Mouse (Mus musculus) adrenal gland, adult 8-10 months (tissue): ENCODE data around the gene Mthfsd. TPM values are rescaled to one million over a fixed set of nuclear protein-coding genes. Genes with fewer than 3 reads are reported as not detected.

ENCODE experiments used
- DNase-seq: peaks from one replicate; pipeline ENCODE4 v3.0.0; 2022
- total RNA-seq, 4 experiments: library from RNA; stranded (reverse); gene quantifications; 2 replicates each; pipeline ENCODE4 v1.2.4; 2022

Gene Mthfsd
- total RNA-seq, 4 experiments from 2014 or later: 35.0 to 59.1 (median 47.1) TPM

DNA sequence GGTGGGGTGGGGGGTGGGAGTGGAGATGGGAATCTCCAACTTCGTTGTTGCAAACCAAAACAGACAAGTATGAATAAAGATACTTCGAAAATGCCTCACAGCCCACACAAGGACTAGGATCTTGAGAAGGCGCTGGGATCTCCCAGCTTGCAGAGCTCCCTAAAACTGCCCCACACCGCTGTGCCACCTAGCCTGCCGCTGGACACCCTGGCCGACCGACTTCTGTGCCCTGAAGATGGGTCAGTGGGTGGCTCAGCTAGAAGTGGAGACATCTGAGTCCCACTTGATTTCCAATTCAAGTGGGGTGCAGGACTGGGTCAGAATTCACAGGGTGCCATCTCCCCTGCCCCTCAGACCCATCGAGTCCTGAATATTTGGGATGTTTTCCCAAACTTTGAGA, 13.5 kb upstream of the Mthfsd start:
- DNase-seq: no peak

DNA sequence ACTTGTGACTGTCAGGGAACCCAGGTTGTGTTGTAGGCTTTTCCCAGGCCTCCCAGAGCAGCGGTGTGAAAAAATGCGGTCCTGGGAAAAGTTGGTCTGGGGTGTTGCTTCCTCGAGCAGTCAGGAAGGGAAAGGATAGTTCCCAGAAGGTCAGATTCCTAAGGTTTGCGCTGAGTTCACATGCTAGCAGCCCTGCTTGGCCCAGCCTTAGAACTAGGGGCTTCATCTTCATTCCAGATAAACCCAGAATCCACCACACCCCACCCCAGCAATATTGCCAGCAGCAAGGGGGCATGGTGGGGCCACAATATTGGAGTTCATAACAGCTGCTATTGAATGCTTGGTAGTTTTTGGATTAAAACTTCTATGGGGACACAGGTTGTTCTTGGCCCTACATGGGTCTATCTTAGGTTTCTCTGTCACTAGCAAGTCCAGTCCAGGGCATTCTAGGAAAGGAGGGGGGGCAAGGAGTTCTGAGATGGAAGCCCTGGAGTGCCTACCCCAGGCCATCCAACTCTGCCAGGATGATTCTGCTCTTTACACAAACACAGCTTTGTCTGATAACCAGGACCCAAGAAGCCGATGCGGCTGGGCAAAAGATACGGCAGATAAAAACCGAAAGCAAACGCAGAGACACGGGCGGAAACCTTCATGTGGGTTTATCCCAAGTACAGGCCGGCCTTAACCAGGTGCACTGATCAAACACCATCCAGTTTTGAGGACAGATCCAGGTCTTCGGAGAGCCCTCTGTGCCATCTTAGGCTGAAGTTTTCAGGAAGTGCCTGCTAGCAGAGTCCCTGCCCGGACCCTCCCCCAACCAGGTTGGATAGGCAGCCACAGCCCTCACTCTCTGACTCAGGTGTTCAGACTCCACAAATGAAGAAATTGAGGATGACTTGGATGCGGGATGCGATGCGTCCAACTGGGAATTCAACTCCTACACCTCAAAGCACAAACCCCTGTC, 12.5 kb upstream of the Mthfsd start:
- no peak for DNase-seq

DNA sequence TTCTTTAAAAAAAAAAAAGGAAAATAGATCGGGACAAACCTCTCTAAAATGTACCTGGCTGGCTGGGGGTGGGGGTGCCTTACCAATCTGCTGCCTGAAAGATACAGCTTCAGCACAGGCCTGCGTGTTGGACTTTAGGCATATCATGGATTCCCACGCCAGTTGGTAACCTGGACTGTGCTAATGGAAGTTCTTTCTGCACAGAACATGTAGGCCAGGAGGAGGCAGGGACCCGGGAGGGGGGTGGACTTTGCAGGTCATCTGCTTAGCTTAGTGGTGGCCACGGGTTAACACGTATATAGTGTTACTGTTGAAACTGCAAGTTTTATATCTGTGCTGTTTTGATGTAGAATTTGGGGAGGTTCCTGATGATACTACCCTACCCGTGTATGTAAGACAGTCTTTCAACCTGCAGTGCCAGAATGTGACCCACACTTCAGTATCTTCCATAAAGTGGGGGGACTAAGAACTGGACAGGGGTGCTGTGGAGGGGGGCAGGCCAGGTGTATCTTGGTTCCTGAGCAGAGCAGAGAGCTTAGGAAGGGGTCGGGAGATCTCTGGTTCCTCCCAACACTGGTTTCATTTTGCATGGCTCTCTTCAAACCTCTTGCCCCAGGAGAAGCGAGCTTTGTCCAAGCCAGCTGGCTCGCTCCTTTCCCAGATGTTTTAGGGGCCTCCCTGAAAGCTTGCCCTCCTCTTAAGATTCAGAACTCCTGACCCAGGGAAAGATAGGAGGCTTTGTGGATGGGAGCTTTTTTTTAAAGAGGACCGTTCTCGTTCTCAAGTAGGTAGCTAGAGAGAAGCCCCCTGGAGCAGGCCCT, 11.7 kb upstream of the Mthfsd start:
- DNase-seq: no peak

DNA sequence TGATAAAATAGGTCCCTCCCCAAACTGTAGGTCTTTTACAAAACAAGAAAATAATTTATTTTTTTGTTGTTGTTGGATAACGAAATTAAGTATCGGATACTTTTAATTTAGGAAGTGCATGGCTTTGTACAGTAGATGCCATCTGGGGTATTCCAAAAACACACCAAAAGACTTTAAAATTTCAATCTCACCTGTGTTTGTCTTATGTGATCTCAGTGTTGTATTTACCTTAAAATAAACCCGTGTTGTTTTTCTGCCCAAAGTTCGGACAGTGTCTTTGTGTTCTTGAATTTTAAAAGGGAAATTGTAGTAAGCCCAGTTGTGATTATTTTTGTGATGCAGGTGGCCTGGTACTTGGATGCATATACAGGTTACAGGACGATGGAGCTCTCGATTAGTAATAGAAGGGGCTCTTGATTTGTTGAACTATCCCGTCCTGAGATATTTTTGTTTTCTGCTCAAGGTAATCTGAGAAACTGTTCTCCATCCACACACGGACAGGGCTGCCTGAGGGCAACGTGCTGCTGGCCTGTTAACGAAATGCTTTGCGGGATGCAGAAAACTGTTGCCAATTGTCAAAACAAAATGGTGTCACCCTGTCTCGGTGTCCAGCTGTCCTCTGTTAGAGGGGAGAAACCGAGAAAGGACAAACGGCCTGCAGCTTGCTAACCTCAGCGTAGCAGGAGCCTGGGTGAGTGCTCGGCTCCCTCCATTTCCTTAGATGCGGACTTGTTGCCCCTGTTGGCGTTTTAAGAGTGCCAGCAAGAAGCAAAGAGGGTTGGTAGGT, 10.6 kb upstream of the Mthfsd start:
- DNase-seq: no peak

DNA sequence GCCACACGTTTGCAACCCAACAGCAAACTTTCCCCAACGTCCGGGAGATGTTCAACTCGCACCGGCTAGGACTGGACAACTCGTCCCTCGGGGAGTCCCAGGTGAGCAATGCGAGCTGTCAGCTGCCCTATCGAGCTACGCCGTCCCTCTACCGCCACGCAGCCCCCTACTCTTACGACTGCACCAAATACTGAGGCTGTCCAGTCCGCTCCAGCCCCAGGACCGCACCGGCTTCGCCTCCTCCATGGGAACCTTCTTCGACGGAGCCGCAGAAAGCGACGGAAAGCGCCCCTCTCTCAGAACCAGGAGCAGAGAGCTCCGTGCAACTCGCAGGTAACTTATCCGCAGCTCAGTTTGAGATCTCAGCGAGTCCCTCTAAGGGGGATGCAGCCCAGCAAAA, 9.7 kb upstream of the Mthfsd start:
- DNase-seq: no peak

DNA sequence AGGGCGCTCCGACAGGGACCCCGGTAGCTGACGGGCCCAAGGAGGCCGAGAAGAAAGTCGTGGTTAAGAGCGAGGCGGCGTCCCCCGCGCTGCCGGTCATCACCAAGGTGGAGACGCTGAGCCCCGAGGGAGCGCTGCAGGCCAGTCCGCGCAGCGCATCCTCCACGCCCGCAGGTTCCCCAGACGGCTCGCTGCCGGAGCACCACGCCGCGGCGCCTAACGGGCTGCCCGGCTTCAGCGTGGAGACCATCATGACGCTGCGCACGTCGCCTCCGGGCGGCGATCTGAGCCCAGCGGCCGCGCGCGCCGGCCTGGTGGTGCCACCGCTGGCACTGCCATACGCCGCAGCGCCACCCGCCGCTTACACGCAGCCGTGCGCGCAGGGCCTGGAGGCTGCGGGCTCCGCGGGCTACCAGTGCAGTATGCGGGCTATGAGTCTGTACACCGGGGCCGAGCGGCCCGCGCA, 9.0 kb upstream of the Mthfsd start:
- no peak for DNase-seq

DNA sequence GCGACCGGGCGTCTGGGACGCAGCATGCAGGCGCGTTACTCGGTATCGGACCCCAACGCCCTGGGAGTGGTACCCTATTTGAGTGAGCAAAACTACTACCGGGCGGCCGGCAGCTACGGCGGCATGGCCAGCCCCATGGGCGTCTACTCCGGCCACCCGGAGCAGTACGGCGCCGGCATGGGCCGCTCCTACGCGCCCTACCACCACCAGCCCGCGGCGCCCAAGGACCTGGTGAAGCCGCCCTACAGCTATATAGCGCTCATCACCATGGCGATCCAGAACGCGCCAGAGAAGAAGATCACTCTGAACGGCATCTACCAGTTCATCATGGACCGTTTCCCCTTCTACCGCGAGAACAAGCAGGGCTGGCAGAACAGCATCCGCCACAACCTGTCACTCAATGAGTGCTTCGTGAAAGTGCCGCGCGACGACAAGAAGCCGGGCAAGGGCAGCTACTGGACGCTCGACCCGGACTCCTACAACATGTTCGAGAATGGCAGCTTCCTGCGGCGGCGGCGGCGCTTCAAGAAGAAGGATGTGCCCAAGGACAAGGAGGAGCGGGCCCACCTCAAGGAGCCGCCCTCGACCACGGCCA, 8.5 kb upstream of the Mthfsd start:
- no peak for DNase-seq

DNA sequence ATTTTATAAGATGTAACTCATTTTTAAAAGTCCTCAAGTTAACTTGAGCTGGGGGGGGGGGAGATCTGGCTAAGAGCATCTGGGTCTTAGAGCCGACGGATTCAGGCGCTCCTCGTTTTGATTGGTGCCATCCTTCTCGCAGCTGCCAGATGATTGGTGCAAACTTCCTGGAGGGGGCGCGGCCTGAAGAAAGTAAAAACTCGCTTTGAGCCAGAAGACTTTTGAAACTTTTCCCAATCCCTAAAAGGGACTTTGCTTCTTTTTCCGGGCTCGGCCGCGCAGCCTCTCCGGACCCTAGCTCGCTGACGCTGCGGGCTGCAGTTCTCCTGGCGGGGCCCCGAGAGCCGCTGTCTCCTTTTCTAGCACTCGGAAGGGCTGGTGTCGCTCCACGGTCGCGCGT, 7.8 kb upstream of the Mthfsd start, which contains the start of gene Foxc2:
Gene Foxc2, plus strand, starts transcription at position 224 of the 400 bp plus-strand sequence.
- DNase-seq: peak; percentile 87

DNA sequence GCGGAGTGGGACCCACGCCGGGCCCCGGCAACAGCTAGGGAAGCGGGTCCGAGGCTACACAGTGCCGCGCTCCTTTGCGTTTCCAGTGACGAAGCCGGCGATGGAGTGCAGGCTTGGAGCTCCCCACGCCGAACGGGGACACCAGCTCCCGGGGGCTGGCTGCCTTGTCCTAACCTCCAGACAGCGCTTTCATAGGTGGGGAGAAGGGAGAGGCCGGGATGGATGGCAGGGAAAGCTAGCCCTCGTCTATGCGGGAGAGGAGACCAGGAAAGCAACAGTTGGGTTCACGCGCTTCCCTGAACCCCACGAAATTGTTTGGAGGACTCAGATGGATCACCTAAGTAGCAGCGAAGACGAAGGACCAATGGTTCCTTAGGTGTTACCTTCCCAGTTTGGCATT, 6.9 kb upstream of the Mthfsd start:
- DNase-seq: no peak

DNA sequence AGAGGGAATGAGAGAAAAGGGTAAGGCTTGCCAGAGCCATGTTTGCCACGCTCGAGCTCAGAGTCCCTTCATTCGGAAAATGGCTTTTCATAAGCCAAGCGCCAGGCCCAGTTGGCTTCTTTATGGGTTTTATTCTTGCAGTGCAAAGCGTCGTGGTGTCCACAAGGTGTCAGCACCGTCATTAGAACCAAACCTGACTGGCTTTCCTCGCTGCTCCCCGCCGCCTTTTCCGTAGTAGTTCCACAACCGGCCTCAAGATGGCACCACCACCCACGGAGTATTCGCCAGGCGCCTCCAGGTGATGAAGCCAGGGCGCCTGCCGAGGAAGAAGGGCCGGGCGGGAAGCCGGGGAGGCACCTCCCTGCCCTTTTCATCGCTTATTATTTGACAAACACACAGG, 5.1 kb upstream of the Mthfsd start:
- DNase-seq: peak; percentile 91

DNA sequence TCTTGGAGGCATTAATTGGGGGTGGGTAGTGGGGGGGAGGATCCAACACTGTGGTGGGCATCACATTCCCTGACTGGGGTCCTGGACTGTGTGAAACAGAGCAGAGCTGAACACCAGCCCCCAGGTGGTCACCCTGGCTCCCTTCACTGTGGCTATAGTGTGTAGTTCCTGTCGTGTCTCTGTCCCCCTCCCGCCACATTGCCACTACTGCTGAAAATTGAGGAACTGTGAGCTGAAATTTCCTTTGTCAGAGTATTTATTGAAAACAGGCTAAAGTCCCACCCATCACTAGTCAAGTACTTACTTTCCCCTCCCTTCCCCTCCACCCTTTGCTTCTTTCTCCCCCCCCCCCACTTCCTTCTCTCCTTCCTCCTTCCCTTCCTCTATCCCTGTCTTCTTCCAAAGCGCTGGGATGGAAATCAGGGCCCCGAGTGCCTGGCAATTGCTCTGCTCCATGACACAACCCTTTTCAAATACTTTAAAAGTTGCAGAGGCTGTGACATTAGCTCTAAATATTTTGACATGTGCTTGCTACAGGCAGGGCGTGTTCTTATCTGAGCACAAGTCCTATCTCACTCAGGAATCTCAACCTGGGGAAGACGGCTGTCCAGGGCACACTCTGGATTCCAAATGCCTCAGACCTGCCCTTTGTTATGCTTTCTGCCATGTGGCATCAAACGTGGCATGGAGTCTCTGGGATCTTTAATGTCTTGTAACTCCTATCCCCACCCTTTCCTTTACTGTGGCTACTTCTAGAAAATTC, 3.1 kb upstream of the Mthfsd start:
- DNase-seq: no peak

DNA sequence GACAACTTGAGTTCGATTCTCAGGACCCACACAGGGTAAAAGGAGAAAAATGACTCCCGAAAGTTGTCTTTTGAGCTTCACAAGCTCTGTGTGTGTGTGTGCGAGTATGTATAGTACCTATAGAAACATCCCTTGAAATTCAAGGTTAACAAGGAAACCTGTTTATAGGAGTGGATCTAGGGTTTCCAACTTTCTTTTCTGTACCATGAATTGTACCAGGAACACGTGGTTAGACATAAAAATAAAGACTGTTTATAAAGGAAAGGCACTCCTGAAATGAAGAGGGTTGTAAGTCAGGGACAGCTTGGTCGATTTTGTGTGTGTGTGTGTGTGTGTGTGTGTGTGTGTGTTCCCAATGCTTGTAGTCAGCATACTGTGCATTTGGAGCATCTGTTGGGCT, 465 bp upstream of the Mthfsd start:
- no peak for DNase-seq

DNA sequence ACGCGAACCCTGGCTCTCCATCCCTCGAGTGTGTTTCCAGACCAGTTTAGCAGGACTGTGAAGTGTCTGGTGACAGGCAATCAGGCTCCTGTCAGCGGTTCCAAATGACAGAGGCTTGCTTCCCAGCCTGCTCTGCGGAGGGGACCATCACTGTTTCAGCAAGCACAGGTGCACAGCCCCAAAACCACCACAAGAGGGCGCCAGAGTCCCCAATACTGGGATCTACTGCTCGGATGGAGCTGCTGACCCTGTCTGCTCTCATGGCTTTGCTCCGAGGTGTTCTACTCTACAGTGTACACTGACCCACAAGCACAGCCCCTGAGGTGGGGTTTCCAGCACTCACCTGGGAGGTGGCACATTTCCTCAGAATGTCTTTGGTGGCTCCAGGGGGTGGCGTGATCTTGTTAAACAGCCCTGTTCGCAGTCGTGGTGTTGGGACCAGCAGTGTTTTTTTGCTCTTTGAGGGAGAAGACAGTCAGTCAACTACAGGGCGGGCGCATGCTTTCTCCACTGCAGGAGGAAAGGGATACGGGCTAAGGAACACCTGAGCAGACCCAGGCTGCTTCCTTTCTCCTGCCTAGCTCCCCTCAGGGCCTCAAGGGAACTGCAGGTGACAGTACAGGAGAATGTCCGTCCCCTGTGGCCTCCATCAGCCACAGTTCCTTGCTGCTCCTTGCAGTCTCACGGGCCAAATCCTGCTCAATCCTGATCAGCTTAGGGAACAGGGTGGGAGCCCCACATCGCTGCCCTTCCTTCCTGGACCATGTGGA, 4.0 kb downstream of the Mthfsd start:
- peak; percentile 30 for DNase-seq

DNA sequence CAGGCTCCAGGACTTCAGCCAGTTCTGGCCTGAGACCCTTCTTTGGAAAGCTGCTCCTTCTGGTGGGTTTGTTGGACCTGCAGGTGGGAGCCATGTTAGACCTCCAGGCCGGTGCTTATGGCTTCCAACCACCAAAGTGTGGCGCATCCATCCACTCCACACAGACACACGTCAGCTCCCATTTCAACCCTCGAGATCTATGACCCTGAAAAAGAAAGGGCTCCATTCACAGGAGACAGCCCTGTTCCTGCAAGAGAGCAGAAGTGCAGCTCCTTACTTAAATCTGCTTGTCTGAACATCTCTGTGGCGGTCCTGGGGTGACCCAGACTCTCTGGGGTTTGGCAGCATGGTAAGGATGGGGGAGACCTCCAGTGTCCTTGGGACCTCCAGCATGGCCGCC, 14.7 kb downstream of the Mthfsd start:
- no peak for DNase-seq

DNA sequence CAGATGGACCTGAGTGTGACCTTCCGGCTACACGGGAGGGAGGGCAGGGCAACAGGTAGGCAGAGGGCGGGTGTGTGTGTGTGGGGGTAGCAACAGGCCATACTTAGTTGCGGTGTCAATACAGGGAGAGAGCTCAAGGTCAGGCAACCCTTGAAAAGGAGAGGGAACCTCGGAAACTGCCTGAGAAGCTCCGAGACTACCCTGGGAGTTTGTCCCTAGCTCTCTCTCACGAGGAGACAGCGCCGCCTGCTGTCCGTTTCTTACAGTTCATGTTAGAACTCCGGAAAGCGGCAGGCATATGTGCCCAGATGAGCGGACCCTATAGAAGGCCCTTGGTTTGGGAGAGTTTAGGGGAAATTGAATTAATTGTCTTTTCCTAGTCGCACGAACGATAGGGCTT, 15.6 kb downstream of the Mthfsd start:
- peak; percentile 58 for DNase-seq

DNA sequence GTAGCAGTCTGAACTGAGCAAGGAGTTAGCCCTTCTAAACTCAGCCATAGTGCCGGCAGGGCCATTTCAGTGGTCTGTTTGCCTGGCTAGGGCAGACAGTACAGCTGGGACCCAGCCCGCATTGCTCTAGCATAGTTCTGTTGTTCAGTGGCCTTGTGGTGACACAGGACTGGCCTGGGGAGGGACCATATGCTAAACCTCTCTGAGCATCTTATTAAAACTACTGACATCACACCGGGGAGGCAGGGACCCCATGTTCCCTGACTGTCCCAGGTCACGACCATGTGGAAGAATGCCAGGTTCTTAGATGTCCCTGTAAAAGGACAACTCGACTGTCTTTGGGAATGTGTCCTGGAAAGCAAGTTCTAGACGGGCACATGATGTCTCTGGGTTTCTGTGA, 16.1 kb downstream of the Mthfsd start:
- DNase-seq: no peak

DNA sequence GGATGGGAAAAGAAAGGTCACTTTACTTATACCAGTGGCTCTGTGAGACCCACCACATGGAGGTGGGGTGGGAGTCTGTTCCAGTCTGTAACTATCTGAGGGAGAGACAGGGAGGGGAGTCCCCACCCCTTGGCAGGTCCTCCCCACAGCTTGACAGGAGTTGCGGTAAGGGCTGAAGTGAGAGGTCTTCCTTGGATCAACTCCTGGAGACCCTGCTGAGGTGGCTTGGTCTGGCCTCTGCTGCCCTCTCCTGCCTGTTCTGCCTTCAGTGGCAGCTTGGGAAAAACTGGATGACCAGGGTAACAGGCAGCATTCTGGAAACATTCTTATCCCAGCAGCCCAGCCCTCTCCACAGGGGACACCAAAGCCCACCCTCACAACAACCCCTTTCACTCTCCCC, 17.5 kb downstream of the Mthfsd start:
- DNase-seq: no peak

DNA sequence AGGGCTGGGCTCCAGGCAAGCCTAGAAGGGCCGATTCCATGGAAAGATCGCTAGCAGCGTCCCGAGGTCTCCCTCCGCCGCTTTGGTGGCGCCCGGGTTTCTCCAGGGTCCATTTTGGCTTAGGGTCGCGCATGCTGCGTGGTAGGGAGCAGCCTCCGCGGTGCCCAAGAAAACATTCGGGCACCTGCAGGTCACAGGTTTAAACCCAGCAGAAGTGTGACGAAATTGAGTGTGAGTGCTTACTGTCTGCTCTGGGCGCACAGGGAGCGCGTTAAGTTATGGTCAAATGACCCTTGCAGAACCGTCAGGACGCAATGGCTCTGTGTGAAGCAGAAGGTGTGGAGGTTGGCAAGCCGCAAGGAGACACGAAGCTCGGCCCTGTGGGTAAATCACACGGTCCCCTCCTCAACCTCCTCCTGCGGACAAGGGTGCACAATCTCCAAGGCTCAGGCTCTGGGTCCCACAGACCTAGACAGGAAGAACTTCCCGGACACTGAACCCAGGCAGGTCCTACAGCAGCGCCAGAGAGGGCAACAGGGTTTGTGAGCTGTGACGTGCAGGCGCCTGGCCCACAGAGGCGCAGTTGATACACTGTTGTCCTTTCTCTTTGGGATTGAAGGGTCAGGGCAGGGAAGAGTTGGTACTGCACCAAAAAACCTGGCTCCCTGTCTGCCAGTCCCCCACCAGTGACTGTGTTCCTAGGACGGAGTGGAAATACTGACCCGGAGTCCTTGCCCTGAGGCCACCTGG, 18.4 kb downstream of the Mthfsd start:
- no peak for DNase-seq

DNA sequence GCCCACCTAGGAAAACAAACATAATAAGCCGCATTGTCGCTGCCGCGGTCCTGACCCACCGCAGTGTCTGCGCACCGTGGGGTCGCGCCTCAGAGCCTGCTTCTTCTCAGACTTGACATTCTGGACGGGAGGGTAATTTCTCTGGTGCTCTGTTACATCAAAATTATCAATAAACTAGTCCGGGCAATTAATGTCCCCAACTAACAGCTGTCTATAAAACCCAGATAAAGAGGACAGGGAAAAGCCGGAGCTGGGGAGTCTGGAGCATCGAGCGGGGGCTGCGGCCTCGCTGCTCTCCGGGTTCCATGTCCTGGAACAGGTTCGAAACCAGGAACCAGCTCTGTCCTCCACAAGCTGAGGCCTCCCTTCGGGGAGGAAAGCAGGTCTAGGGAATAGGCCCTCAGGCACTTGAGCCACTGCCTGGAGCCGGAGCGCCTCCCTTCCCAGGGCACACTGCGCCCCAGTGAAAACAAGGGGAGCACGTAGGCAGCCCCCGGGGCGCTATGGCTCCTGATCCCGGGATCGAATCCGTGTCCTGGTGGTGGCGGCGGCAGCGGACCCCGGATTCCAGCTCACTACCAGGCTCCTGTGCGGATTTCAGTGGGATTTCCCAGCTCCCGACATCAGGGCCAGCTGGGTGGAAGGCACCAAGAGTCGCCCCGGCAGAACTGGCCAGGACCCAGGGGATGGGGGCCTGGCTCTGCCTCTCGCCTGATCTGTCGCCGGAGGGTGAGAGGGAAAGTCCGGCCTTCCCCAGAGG, 19.1 kb downstream of the Mthfsd start:
- DNase-seq: no peak
